Mouse (Mus musculus) lung, adult 2 months (tissue): ENCODE measurements around the gene Ube3b. TPM values are rescaled to one million over a fixed set of nuclear protein-coding genes. Genes with fewer than 3 reads are reported as not detected.
A peak's percentile ranks its signal among the peaks of the same experiment; 100 is the strongest.

Source experiments
- DNase-seq: peaks from one replicate; pipeline ENCODE4 v3.0.0; 2022
- H3K4me1 ChIP-seq: fragments of 200-500 bp; 2 replicates; pipeline ENCODE4 v1.6.1; 2011; ENCODE audit warnings: low read length; ENCODE audit not compliant: control insufficient read depth, insufficient read depth
- H3K4me3 ChIP-seq: fragments of 200-500 bp; replicated peaks from 2 replicates; pipeline ENCODE3; 2011; ENCODE audit warnings: low read depth, mild to moderate bottlenecking, control low read depth, low read length; ENCODE audit errors: extremely low read depth
- CTCF ChIP-seq: fragments of 200-500 bp; IDR thresholded peaks from 2 replicates; pipeline ENCODE4 v1.5.1; 2011; ENCODE audit warnings: mild to moderate bottlenecking, low read length, control low read depth; ENCODE audit not compliant: insufficient read depth
- POLR2A ChIP-seq: fragments of 200-500 bp; IDR thresholded peaks from 2 replicates; pipeline ENCODE4 v1.6.1; 2011; ENCODE audit warnings: low read depth, mild to moderate bottlenecking, control low read depth, low read length, borderline replicate concordance; ENCODE audit errors: extremely low read depth
- WGBS: fragments of 180-500 bp; shearing (Covaris S2); methylation state at CpG from one replicate; pipeline ENCODE4 v1.1.7; 2018; 5-methylcytosine and 5-hydroxymethylcytosine counted together
- polyA plus RNA-seq: library from polyadenylated mRNA; depleted of rRNA; stranded (reverse); fragments of >200 nt; gene quantifications from 2 replicates; pipeline ENCODE4 v1.2.3, GENCODE M21; 2012

Ube3b gene
- polyA plus RNA-seq, 1 experiment = 74.3 TPM

- peaks cover 12% of the 10 kb centered on the region for H3K4me1 ChIP-seq
- DNase-seq = no peak
- no peak for TF ChIP-seq CTCF
- TF ChIP-seq POLR2A = no peak
- no peak overlapping the region for H3K4me3 ChIP-seq
- WGBS = 72% methylated on average over 8 of the region's 8 CpGs
Observed at GRCm38 (mm10) chr5:114359586-114359985, 20.8 kb upstream of the Ube3b start.

- Histone ChIP-seq H3K4me1 (peaks cover 26% of the 10 kb centered on the region), H3K4me3 (no peak overlapping the region)
- no peak for DNase-seq
- 82% methylated on average over 15 of the region's 15 CpGs for WGBS
- TF ChIP-seq POLR2A = no peak
- no peak for TF ChIP-seq CTCF
Observed at GRCm38 (mm10) chr5:114360968-114361367, 19.4 kb upstream of the Ube3b start.

- Histone ChIP-seq H3K4me3 (no peak overlapping the region), H3K4me1 (peaks cover 28% of the 10 kb centered on the region)
- TF ChIP-seq CTCF = no peak
- TF ChIP-seq POLR2A = no peak
- WGBS = 39% methylated on average over 23 of the region's 23 CpGs
- peak; percentile 83 for DNase-seq
Observed at GRCm38 (mm10) chr5:114365043-114365752, 15.2 kb upstream of the Ube3b start.

GRCm38 (mm10) chr5:114368121-114368520, 12.3 kb upstream of the Ube3b start:
- DNase-seq = no peak
- no peak for TF ChIP-seq POLR2A
- WGBS = 75% methylated on average over 14 of the region's 14 CpGs
- Histone ChIP-seq H3K4me3 (no peak overlapping the region), H3K4me1 (peaks cover 55% of the 10 kb centered on the region)

- TF ChIP-seq POLR2A (no peak), CTCF (no peak)
- DNase-seq = no peak
- H3K4me3 ChIP-seq = no peak overlapping the region
- WGBS = 78% methylated on average over 16 of the region's 16 CpGs
- peaks cover 61% of the 10 kb centered on the region for H3K4me1 ChIP-seq
Observed at GRCm38 (mm10) chr5:114368803-114369496, 11.5 kb upstream of the Ube3b start.

GRCm38 (mm10) chr5:114369921-114370320, 10.5 kb upstream of the Ube3b start:
- WGBS = 27% methylated on average over 9 of the region's 9 CpGs
- TF ChIP-seq CTCF = no peak
- no peak for TF ChIP-seq POLR2A
- peaks cover 63% of the 10 kb centered on the region for H3K4me1 ChIP-seq
- peak overlapping the region; percentile 4 for H3K4me3 ChIP-seq
- no peak for DNase-seq

- DNase-seq = peak; percentile 73
- TF ChIP-seq CTCF (peak; percentile 32; the same call in 1 of the 2 replicates), POLR2A (peak; percentile 33; the same call in 1 of the 2 replicates)
- 13% methylated on average over 9 of the region's 9 CpGs for WGBS
- H3K4me1 ChIP-seq = peaks cover 63% of the 10 kb centered on the region
- H3K4me3 ChIP-seq = no peak overlapping the region
Observed at GRCm38 (mm10) chr5:114370371-114370776, 10.0 kb upstream of the Ube3b start.

GRCm38 (mm10) chr5:114371331-114371730, 9.1 kb upstream of the Ube3b start:
- 8% methylated on average over 3 of the region's 3 CpGs for WGBS
- TF ChIP-seq POLR2A (no peak), CTCF (no peak)
- Histone ChIP-seq H3K4me3 (no peak overlapping the region), H3K4me1 (peaks cover 67% of the 10 kb centered on the region)
- DNase-seq = no peak

- WGBS = 27% methylated on average over 25 of the region's 25 CpGs
- Histone ChIP-seq H3K4me1 (peaks cover 70% of the 10 kb centered on the region), H3K4me3 (no peak overlapping the region)
- TF ChIP-seq POLR2A = 0 out of 2 replicates have a peak, but pooled peaks have one; percentile 3
- TF ChIP-seq CTCF = no peak
- peak; percentile 34 for DNase-seq
Observed at GRCm38 (mm10) chr5:114371731-114372473, 8.5 kb upstream of the Ube3b start.
